Mouse (Mus musculus): ENCODE data around the gene Epb41l4b.

The Epb41l4b gene

GRCm38 (mm10) chr4:57010425-57010824 is 132.8 kb downstream of the Epb41l4b start:
- no peak for DNase-seq

DNA sequence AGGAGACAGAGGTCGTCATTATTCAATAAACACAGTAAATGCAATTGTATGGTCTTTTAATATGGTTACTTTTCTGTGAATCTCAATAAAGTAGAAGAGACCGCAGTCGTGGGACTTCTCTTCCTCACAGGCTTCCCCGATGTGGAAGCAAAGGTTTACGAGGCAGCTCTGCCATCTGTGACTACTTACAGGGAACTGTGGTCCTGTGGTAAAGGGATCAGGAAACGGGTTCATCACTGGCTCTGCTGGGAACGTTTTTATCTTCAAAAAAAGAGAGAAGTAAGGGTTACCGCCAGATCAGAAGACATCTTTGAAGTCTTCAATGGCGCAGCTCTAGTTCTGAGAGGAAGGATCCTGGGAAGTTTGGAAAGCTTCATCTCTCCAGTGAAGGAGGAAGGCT is 135.5 kb downstream of the Epb41l4b start:
- no peak for DNase-seq

DNA sequence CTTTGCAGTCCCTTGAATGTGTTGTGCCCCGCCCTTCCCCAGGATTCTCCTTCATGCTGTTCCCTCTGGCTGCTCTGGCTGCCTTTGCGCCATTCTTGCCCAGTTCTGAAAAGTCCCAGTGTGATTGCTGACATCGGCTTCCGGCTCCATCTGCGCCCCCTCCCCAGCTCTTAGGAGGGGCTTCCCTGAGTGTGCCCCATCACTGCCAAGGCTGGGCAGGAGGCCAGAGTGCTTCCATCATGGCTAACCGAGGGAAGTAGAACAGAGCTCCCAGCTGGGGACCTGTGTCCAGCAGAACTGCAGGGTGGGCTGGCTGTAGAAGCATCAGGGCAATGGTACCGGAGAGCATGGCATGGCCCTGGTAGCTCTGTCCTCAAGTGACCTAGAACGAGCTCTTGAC is 138.2 kb downstream of the Epb41l4b start:
- DNase-seq, result no peak

DNA sequence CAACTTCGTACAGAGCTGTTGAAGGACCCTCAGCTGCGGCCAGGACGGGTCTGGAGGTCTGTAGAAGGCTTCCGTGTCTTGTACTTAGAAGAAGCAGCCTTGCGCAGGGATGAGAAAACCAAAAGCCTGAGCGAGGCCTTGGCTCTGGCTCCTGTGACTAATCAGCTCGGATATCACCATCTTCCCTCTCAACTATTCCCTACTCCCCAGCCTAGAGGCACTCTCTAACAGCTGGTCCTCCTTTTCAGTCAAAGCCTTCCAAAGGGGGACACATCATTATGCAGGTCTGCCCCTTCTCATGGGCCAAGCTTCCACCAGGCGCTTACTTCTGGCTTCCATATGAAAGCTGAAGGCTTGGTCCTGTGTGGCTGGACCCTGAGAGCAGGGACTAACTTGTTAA is 139.4 kb downstream of the Epb41l4b start:
- DNase-seq, result no peak

GRCm38 (mm10) chr4:57002751-57003150 is 140.5 kb downstream of the Epb41l4b start:
- no peak for DNase-seq

- DNase-seq, result no peak
Observed at GRCm38 (mm10) chr4:57001437-57001836, 141.8 kb downstream of the Epb41l4b start.

- no peak for DNase-seq
Observed at GRCm38 (mm10) chr4:56993331-56993730, 149.9 kb downstream of the Epb41l4b start.

DNA sequence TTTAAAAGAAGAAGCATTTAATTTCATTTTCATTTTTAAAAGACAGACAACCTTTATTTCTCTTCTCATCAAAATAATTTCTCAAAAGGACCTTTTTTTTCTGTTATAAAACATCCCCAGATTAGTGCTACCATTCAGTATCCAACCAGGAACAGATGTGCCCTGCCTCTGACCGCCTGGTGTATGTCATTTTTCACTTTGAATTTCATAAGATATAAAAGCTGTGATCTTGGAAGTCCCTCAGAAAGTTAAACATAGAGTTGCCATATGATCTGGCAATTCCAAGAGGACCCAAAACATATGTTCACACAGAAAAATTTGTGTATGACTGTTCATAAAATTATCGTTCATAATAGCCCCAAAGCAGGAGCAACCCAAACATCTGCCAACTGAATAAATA is 151.3 kb downstream of the Epb41l4b start:
- DNase-seq, result no peak

DNA sequence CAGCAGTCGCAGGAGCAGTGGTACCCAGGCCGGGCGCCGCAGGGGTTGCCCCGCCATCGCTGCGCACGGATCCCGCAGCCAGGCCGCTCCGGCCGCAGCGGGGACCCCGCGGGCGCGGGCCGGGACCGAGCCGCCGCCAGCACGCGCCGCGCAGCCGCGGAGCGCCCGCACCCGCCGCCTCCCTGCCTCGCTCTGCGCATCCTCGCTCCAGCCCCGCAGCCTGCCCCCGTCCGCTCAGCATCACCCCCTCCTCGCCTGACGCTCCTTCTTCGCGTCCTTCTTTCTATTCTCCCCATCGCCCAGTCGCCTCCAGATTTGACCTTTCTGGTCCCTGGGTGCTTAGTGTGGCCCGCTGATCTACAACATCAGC is 153.0 kb downstream of the Epb41l4b start, which contains the start of gene Frrs1l:
Gene Frrs1l (minus strand): TSS at position 177 of the 370 bp plus-strand sequence.
- no peak for DNase-seq

GRCm38 (mm10) chr4:56989431-56990214 is 153.6 kb downstream of the Epb41l4b start:
- no peak for DNase-seq

GRCm38 (mm10) chr4:56965586-56966179 is 177.6 kb downstream of the Epb41l4b start:
- no peak for DNase-seq

DNA sequence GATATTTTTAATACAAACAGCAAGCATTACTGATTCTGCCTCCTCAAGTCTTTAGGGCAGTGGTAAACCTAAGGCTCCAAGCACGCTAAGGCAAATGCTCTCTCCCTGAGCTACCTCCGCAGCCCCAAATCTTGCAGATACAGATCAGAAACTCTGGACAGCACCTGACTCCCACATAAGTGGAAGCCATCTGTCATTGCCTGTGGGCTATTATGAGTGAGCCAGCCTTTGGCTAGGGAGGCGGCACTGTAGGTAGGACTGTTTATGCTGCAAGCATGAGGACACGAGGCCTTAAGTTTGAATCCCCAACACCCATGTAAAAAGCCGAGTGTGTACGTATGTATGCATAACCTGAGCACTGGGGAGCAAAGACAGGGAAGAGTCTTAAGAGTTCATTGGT is 179.6 kb downstream of the Epb41l4b start:
- no peak for DNase-seq

DNA sequence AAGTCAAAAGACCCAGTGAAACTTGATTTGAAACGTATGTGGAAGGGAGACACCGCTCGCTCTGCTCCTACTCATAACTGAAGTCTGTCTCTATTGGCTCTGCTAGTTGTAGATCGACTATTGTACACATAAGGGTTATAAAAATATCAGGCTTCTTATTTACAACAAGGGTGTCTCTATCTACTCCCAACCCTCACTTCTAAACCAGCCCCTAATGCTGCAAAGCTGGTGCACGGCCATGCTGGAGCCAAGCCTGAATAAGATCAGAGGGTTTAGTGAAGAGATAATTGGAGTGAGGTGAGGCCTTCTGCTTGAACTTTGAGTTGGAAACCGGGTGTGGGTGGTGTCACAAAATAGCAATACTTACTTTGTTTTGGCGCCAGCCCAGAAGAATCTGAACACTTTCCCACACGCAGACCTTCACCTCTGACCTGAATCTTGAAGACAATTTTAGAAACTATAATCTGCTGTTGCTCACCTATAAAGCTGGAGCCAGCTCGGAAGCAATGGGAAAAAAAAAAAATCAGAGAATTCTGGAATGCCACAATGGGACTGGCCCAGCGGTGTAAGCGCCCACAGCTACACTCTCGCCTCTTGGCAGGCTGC is 181.8 kb downstream of the Epb41l4b start:
- DNase-seq, result peak; percentile 25 to 59

- no peak for DNase-seq
Observed at GRCm38 (mm10) chr4:56957518-56957917, 185.7 kb downstream of the Epb41l4b start.

- DNase-seq, result no peak
Observed at GRCm38 (mm10) chr4:56953235-56953634, 190.0 kb downstream of the Epb41l4b start.

GRCm38 (mm10) chr4:56951701-56952100 is 191.5 kb downstream of the Epb41l4b start:
- DNase-seq, result no peak

DNA sequence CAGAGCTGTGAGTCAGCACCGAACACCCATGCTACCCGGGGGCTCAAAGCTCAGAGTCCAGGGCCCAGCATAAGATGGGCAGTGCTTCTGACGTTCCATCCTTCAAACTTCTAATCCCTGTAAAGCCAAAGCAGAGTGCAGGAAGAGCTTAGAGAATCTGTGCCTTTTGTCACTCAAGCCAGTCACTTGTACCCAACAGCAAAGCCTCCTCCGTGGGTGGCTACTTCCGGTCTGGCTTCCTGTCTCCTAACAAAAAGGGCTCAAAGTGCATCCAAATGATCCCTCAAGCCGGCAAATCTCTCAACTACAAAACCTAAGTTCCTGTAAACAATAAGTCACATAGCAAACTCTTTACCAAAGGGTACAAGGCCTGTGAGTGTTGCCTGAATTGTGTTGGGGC is 193.7 kb downstream of the Epb41l4b start:
- DNase-seq, result peak in 1 of 2 experiments; percentile 19

- DNase-seq, result peak; percentile 95
Observed at GRCm38 (mm10) chr4:56946641-56947640, 196.3 kb downstream of the Epb41l4b start, which contains the start of gene Tmem245. Tmem245 (minus strand) TSS chr4:56947437.

DNA sequence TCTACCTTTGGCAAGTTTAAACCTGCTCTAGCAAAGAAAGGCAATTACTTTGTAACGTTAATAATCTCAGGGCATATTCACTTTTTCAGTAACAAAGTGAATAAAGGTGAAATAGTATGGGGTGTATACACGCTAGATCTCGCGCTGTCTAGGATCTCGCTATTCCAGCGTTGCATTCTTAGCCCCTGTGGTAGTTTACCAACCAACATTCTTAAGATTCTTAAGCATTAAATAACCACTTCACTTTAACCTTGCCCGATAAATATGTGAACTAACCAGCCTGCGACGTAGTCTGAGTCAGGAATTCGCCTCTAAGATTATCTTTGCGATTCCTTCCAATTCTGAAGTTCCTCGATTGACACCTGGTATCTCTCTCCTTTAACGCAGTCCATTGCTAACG is 197.1 kb downstream of the Epb41l4b start:
- no peak for DNase-seq

GRCm38 (mm10) chr4:56944286-56944685 is 199.0 kb downstream of the Epb41l4b start:
- DNase-seq, result peak; percentile 54 to 74

DNA sequence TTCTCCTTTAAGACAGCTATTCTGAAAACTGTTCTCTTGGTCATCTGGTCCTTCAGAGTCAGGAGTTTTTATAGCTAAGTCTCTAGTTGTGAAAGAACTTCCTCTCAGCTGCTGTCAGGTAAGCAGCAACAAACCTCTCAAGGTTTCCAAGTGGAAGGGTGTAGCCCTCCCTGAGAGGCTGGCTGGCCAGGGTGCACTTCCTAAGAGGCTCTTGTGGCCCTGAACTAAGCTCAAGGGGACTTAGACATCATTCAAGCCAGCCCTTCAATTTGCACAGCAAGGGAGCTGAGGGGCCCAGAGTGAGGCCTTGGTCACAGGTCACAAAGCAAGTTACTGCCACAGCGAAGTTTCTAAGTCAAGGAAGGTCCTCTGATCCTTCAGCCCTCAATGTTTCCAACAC is 200.0 kb downstream of the Epb41l4b start:
- DNase-seq, result no peak

GRCm38 (mm10) chr4:56942567-56942966 is 200.7 kb downstream of the Epb41l4b start:
- no peak for DNase-seq
